Mouse (Mus musculus) stomach, embryonic 14.5 days (tissue): ENCODE results near the gene Tceal3. TPM values are rescaled to one million over a fixed set of nuclear protein-coding genes. Genes with fewer than 3 reads are reported as not detected.
A peak's percentile ranks its signal among the peaks of the same experiment; 100 is the strongest.
"Not testable (repeated sequence)": the region's sequence is repeated elsewhere in the genome, so short reads cannot be mapped to it uniquely, and the experiment has no call there.

Experiments used
- ATAC-seq: fragments of 200-750 bp; cut with Nextera tagmentation; 2 replicates; pipeline ENCODE4 v1.8.0; 2017; ENCODE audit warnings: low read depth, moderate TSS enrichment; ENCODE audit not compliant: insufficient number of reproducible peaks, insufficient read depth, low FRiP score
- H3K27ac ChIP-seq: fragments of 300-500 bp; sonication (generic); 2 replicates; pipeline ENCODE4 v1.5.1; 2014; ENCODE audit warnings: mild to moderate bottlenecking, low read length, moderate library complexity, mixed read lengths
- H3K27me3 ChIP-seq: fragments of 300-500 bp; sonication (generic); 2 replicates; pipeline ENCODE4 v1.6.1; 2014; ENCODE audit warnings: low read length, control low read depth, mixed read lengths; ENCODE audit not compliant: control insufficient read depth, insufficient read depth
- H3K36me3 ChIP-seq: fragments of 300-500 bp; sonication (generic); 2 replicates; pipeline ENCODE4 v1.6.1; 2014; ENCODE audit warnings: mild to moderate bottlenecking, control low read depth, low read length, moderate library complexity, mixed read lengths; ENCODE audit not compliant: control insufficient read depth, insufficient read depth
- H3K4me1 ChIP-seq: fragments of 300-500 bp; sonication (generic); 2 replicates; pipeline ENCODE4 v1.6.1; 2014; ENCODE audit warnings: low read length, control low read depth, mixed read lengths; ENCODE audit not compliant: control insufficient read depth, insufficient read depth
- H3K4me2 ChIP-seq: fragments of 300-500 bp; sonication (generic); replicated peaks from 2 replicates; pipeline ENCODE4 v1.6.1; 2014; ENCODE audit warnings: low read depth, low read length, control low read depth
- H3K4me3 ChIP-seq: fragments of 300-500 bp; sonication (generic); 2 replicates; pipeline ENCODE4 v1.5.1; 2014; ENCODE audit warnings: low read depth, low read length, control low read depth
- H3K9ac ChIP-seq: fragments of 300-500 bp; sonication (generic); replicated peaks from 2 replicates; pipeline ENCODE4 v1.6.1; 2014; ENCODE audit warnings: low read depth, mild to moderate bottlenecking, control low read depth, low read length, moderate library complexity, mixed read lengths
- H3K9me3 ChIP-seq: fragments of 300-500 bp; sonication (generic); 2 replicates; pipeline ENCODE4 v1.6.1; 2016; ENCODE audit warnings: low read depth, low read length, control low read depth; ENCODE audit not compliant: control insufficient read depth
- WGBS: fragments of 180-500 bp; shearing (Covaris S2); extraction: QIAGEN DNeasy Blood & Tissue Kit; methylation state at CpG from one replicate; pipeline ENCODE4 v1.1.7; 2014; 5-methylcytosine and 5-hydroxymethylcytosine counted together
- polyA plus RNA-seq: library from polyadenylated mRNA; unstranded; fragments of >200 nt; fragmentation: Nextera tagmentation; extraction: Ambion mirVana; gene quantifications from 2 replicates; pipeline ENCODE4 v1.2.1, GENCODE M21; 2014

Tceal3 gene
- polyA plus RNA-seq, 1 experiment from 2014 or later = 7.1 TPM

DNA sequence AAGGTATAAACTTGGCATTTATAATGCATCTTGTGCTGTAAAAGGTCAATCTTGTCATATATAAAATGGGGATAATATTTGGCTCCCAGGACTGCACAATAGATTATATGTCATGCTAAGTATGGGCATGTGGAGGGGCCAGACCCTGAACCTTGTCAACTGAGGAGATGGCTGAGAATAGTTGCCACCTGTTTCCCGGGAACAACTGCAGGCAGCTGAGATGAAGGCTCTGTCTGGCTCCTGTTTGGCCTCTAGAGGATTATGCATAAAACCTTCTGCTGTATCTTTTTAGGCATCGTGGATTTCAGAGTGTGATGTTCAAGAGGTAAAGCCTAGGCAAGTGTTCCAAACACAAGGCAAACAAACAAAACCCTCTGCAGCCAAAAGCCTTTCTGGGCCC lies 78.2 kb downstream of the Tceal3 start:
- Histone ChIP-seq H3K9ac (no peak overlapping the region), H3K9me3 (no peaks in the 10 kb centered on the region), H3K4me3 (no peak overlapping the region), H3K4me1 (no peaks in the 10 kb centered on the region), H3K27ac (no peak overlapping the region), H3K4me2 (no peak overlapping the region), H3K27me3 (no peaks in the 10 kb centered on the region), H3K36me3 (no peaks in the 10 kb centered on the region)
- WGBS = 63% methylated on average over 2 of the region's 2 CpGs
- ATAC-seq = no peak

DNA sequence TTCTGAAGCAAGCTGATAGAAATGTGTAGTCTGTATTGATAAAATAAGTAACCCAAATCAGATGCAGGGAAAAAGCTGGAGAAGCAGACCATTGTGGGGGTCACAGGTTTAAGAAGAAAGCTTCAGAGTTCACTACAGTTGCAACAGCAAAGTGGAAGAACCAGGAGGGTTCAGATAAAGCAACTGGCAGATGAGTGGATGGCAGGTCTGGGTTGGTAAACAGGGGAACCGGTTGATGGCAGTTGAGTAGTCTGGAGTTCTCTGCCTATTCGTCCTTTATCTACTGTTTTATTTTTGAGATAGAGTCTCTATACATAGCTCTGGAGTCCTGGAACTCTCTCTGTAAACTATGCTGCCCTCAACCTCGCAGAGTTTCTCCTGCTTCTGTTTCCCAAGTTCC lies 90.3 kb downstream of the Tceal3 start:
- Histone ChIP-seq H3K4me3 (no peak overlapping the region), H3K36me3 (no peaks in the 10 kb centered on the region), H3K9ac (no peak overlapping the region), H3K4me1 (no peaks in the 10 kb centered on the region), H3K27ac (no peak overlapping the region), H3K27me3 (no peaks in the 10 kb centered on the region), H3K4me2 (no peak overlapping the region), H3K9me3 (no peaks in the 10 kb centered on the region)
- no peak for ATAC-seq
- 54% methylated on average over 3 of the region's 3 CpGs for WGBS

DNA sequence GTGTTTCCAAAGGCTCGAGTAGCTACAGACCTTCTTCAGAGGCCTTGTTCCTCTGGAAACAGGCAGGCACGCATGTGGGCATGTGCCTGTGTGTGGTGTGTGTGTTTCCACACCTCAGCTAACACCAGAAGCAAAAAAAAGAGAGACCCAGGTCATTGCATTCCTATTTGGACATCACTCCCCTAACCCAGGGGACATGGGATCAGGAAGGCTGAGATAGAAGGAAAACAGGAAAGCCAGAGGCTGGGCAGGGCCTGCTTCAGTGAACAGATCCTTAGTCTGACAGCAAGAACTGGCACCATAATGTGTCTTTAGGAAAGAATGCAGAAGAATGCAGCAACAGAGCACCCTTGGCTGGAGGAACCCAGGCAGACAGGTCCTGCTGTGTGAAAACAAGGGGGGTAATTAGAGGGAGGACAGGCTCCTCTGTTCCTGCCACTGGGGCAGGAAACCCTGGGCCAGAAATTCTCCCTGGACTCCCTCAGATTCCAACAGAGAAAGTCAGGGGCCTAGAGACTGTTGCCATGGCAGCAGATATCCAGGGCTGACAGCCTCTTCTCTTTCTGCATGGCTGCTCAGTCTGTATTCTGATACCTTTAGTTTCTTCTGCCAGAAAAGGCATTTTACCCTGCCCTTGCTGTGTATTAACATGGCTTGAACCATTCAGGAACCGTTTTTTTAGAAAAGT lies 101.1 kb downstream of the Tceal3 start:
- H3K4me2 ChIP-seq, H3K36me3 ChIP-seq, H3K9ac ChIP-seq, H3K27ac ChIP-seq, H3K4me1 ChIP-seq, ATAC-seq, H3K4me3 ChIP-seq, H3K9me3 ChIP-seq, H3K27me3 ChIP-seq: not testable (repeated sequence)
- 56% methylated on average over 3 of the region's 3 CpGs for WGBS

DNA sequence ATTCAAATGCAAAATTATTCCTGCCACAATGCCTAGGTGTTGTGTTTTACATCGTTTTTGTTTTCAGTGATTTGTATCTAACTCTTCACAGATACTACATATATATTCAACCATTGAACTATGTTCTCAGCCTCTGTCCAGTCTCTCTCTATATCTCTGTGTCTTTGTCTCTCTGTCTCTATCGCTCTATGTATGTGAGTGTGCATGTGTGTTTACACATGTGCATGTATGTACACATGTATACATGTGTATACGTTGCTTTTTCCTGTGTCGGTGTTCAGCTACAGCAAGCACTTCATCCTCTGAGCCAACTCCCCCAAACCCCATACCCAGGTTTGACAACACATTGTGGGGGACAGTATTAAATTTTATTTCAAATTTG lies 101.6 kb downstream of the Tceal3 start:
- no peak overlapping the region for H3K4me2 ChIP-seq
- no peak overlapping the region for H3K4me3 ChIP-seq
- H3K9me3 ChIP-seq = no peaks in the 10 kb centered on the region
- H3K27me3 ChIP-seq = no peaks in the 10 kb centered on the region
- H3K27ac ChIP-seq = no peak overlapping the region
- no peak overlapping the region for H3K9ac ChIP-seq
- WGBS = 83% methylated on average over 4 of the region's 4 CpGs
- H3K36me3 ChIP-seq = no peaks in the 10 kb centered on the region
- ATAC-seq = no peak
- H3K4me1 ChIP-seq = no peaks in the 10 kb centered on the region

DNA sequence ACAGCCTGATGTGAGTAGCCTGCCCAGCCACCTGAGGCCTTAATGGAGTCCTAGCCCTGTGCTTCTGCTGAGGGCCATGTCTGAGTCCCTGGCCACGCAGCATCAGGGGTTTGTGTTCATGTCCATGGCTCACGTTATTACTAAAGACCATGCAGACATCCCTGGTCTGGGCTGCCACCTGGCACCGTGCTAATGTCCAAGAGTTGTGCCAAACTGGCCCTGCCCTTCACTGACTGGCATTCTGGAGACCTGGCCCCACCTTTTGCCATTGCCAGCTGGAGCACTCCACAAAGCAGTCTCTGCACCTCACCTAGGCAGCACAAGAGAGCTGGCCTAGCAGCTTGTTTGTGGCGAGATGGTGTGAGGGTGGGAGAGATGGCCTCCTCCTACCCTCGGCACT lies 102.6 kb downstream of the Tceal3 start:
- no peak overlapping the region for H3K4me2 ChIP-seq
- ATAC-seq = no peak
- H3K9me3 ChIP-seq = no peaks in the 10 kb centered on the region
- no peaks in the 10 kb centered on the region for H3K36me3 ChIP-seq
- no peak overlapping the region for H3K27ac ChIP-seq
- WGBS = 86% methylated on average over 5 of the region's 5 CpGs
- no peaks in the 10 kb centered on the region for H3K4me1 ChIP-seq
- no peak overlapping the region for H3K4me3 ChIP-seq
- no peaks in the 10 kb centered on the region for H3K27me3 ChIP-seq
- no peak overlapping the region for H3K9ac ChIP-seq

DNA sequence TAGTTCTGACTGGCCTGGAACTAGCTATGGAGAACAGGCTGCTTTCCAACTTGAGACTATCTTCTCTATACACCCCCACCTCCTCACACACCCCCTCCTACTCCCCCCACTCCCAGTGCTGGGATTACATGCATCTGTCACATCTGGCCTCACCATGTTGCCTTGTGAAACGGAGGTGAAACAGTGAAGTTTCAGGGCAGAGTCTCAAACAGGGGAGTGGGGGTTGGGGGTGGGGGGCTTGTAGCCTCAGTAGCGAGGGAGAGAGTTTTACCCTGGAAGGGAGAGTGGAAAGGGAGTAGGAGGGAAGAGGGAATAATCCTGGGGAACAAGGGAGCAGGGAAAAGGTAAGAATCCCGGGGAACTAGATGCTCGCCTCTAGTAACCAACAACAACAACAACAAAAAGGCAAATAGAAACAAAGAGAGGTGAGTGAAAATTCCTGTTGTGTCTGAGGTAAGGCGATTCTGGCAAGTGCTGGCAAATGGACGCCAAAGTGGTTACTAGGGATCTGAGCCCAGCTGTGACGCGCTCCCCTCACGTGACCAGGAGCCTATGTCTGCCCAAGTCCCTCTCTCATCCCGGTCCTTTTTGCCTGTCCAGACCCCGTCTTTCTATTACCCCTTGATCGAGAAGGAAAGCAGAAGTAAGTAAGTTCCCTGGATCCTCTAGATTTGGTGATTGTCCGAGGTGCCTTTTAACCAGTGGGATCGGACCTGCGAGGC lies 117.0 kb downstream of the Tceal3 start, which contains the start of gene Tceal1:
Gene Tceal1, plus strand, starts transcription at position 537 of the 722 bp plus-strand sequence.
- H3K9me3 ChIP-seq = no peaks in the 10 kb centered on the region
- no peaks in the 10 kb centered on the region for H3K4me1 ChIP-seq
- no peaks in the 10 kb centered on the region for H3K27me3 ChIP-seq
- H3K36me3 ChIP-seq = no peaks in the 10 kb centered on the region
- H3K4me2 ChIP-seq = peak within 1 kb of the TSS; percentile 47
- H3K4me3 ChIP-seq = peak within 1 kb of the TSS; percentile 43
- ATAC-seq = peak; percentile 89; the same call in 1 of the 2 replicates
- peak within 1 kb of the TSS; percentile 81 for H3K27ac ChIP-seq
- H3K9ac ChIP-seq = peak within 1 kb of the TSS; percentile 48; the same call in 1 of the 2 replicates
- 33% methylated on average over 15 of the region's 15 CpGs for WGBS

DNA sequence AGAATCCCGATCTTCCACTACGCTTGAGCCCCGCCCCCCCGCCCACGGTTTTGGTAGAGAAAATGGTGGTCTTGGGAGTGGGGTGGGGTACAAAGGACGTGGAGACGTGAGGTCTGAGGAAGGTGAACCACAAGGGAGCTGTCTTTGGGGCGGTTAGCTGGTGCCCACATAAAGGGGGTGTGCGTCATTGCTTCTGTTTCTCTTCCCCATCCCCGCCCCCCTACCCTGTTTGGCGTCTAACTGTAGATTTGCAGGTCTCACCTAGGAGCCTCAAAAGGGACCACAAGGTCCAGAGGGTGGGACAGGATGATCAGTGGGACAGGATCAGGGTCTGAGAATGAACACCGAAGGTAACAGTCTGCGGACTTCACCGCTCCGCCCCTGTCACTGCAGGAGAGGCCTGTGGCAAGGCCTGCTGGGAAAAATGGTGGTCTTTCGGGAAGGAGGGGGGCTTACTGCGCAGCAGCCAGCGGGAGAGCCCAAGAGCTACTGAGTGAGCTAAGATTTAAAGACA lies 117.6 kb downstream of the Tceal3 start:
- peak overlapping the region; percentile 48; the same call in 1 of the 2 replicates for H3K9ac ChIP-seq
- 22% methylated on average over 18 of the region's 18 CpGs for WGBS
- H3K4me3 ChIP-seq = peak overlapping the region; percentile 43
- peak; percentile 90; the same call in 1 of the 2 replicates for ATAC-seq
- no peaks in the 10 kb centered on the region for H3K27me3 ChIP-seq
- peak overlapping the region; percentile 81 for H3K27ac ChIP-seq
- peak overlapping the region; percentile 47 for H3K4me2 ChIP-seq
- no peaks in the 10 kb centered on the region for H3K4me1 ChIP-seq
- H3K36me3 ChIP-seq = no peaks in the 10 kb centered on the region
- no peaks in the 10 kb centered on the region for H3K9me3 ChIP-seq

DNA sequence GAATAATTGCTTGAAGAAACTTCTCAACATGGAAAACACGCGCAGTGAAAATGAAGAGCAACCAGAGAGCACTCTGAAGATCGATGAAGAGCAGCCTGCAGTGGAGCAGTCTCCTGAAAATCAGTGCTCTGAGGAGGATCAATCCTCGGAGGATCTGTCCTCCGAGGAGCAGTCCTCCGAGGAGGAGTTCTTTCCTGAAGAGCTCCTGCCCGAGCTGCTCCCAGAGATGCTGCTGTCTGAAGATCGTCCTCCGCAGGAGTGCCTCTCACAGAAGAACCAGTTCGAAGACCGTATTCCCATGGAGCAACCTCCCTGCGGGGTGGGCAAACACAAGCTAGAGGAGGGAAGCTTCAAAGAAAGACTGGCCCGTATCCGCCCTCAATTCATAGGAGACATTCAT lies 118.1 kb downstream of the Tceal3 start:
- WGBS = 26% methylated on average over 14 of the region's 14 CpGs
- no peak for ATAC-seq
- no peaks in the 10 kb centered on the region for H3K9me3 ChIP-seq
- peak overlapping the region; percentile 43 for H3K4me3 ChIP-seq
- peak overlapping the region; percentile 81; the same call in 1 of the 2 replicates for H3K27ac ChIP-seq
- H3K27me3 ChIP-seq = no peaks in the 10 kb centered on the region
- H3K4me1 ChIP-seq = no peaks in the 10 kb centered on the region
- 0 out of 2 replicates have a peak overlapping the region, but pooled peaks have one; percentile 48 for H3K9ac ChIP-seq
- H3K36me3 ChIP-seq = no peaks in the 10 kb centered on the region
- peak overlapping the region; percentile 47 for H3K4me2 ChIP-seq
